Mouse (Mus musculus): ENCODE data around the gene Tmem94. TPM values are rescaled to one million over a fixed set of nuclear protein-coding genes. Genes with fewer than 3 reads are reported as not detected.

The Tmem94 gene
- total and polyA plus RNA-seq, 3 experiments = 23.2 to 64.4 (median 38.9) TPM

DNA sequence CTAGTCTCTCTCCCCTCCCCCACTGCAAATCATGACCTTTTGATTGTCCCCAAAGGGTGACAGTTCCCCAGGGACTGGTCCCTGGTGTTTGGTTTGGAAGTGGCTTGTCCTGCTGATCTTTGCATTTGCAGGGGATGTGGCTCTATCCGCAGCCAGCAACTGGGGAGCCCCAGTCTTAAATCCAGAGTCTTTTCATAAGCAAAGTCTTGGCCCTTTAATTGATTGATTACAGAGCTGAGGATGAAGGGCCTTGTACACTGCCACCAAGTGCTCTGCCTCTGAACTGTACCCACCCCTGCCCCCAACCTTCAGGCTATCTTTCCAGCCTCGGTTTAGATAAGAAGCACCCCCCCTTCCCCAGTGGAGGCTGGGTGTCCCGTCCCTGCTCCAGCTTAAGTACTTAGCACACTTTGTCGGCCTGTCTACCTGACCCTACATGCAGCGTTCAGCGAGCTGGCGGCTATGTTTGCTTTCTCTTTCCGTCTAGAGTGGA, 67.8 kb downstream of the Tmem94 start:
- Histone ChIP-seq H3K79me2 (ENCODE audit: control insufficient read depth, insufficient read depth, low read length, poor library complexity) (no peaks in the 10 kb centered on the region), H3K27ac (ENCODE audit: control insufficient read depth, low read depth, low read length) (no peak overlapping the region), H3K27me3 (ENCODE audit: control insufficient read depth in 1 of 2, insufficient read depth in 2 of 2, low read length in 2 of 2) (no peaks in the 10 kb centered on the region), H3K9me3 (replicated peaks; ENCODE audit: insufficient read depth, low read length) (no peaks in the 10 kb centered on the region), H3K4me3 (ENCODE audit: control insufficient read depth in 1 of 2, insufficient read depth in 1 of 2, low read depth in 2 of 2, low read length in 2 of 2) (no peak overlapping the region), H3K4me1 (ENCODE audit: control insufficient read depth in 1 of 2, insufficient read depth in 2 of 2, low read length in 2 of 2) (peaks cover 16 to 35% of the 10 kb centered on the region in 2 experiments), H3K36me3 (ENCODE audit: control insufficient read depth in 1 of 2, insufficient read depth in 2 of 2, low read length in 2 of 2) (peaks cover 0 to 21% of the 10 kb centered on the region in 2 experiments; a peak in 2 of 4 replicates), H3K9ac (ENCODE audit: control insufficient read depth, low read depth, low read length, poor library complexity, severe bottlenecking) (no peak overlapping the region)
- DNase-seq (ENCODE audit: low read depth, low spot score) = peak; percentile 48
- no peak for TF ChIP-seq MYB (IDR thresholded peaks at IDR 0.05; ENCODE audit: low read depth, low read length)
- TF ChIP-seq ETS1 (IDR thresholded peaks at IDR 0.05; ENCODE audit: low read depth, low read length) = 0 out of 2 replicates have a peak, but pooled peaks have one; percentile 38
- no peak for TF ChIP-seq ZKSCAN1 (IDR thresholded peaks at IDR 0.05; ENCODE audit: low read depth, low read length)
- no peak for TF ChIP-seq ZMIZ1 (IDR thresholded peaks at IDR 0.05; ENCODE audit: low read depth, low read length)
- no peak for TF ChIP-seq POLR2A (IDR thresholded peaks at IDR 0.05; ENCODE audit: control insufficient read depth in 1 of 2, insufficient read depth in 1 of 2, low read depth in 1 of 2, low read length in 2 of 2, poor library complexity in 1 of 2)
- TF ChIP-seq CTCF (IDR thresholded peaks at IDR 0.05 in 2 of 3, conservative IDR thresholded peaks at IDR 0.05 in 1 of 3; ENCODE audit: control insufficient read depth in 1 of 3, insufficient read depth in 1 of 3, low read depth in 2 of 3, low read length in 3 of 3, poor library complexity in 1 of 3, severe bottlenecking in 1 of 3) = peak in 2 of 3 experiments; percentile 17 to 33; a peak in 3 of 6 replicates
- no peak for TF ChIP-seq E2F4 (IDR thresholded peaks at IDR 0.05; ENCODE audit: borderline replicate concordance, low read depth, low read length)
- TF ChIP-seq MAFK (IDR thresholded peaks at IDR 0.05; ENCODE audit: borderline replicate concordance, low read depth, low read length) = no peak
- TF ChIP-seq TAL1 (IDR thresholded peaks at IDR 0.05; ENCODE audit: low read length) = no peak
- no peak for TF ChIP-seq POLR2AphosphoS5 (IDR thresholded peaks at IDR 0.05; ENCODE audit: borderline replicate concordance, low read depth, low read length)
- TF ChIP-seq TCF12 (IDR thresholded peaks at IDR 0.05; ENCODE audit: low read depth, low read length) = peak; percentile 53; the same call in 1 of the 2 replicates
- peak; percentile 69; the same call in 1 of the 2 replicates for TF ChIP-seq MAZ (IDR thresholded peaks at IDR 0.05; ENCODE audit: low read depth, low read length)
- TF ChIP-seq SIN3A (IDR thresholded peaks at IDR 0.05; ENCODE audit: low read length) = no peak
- 0 out of 2 replicates have a peak, but pooled peaks have one; percentile 13 for TF ChIP-seq NRF1 (IDR thresholded peaks at IDR 0.05; ENCODE audit: insufficient read depth, low read depth, low read length, poor library complexity, severe bottlenecking)
- no peak for TF ChIP-seq USF1 (IDR thresholded peaks at IDR 0.05; ENCODE audit: low read depth, low read length)
- TF ChIP-seq GABPA (IDR thresholded peaks at IDR 0.05; ENCODE audit: low read depth, low read length) = no peak
- TF ChIP-seq USF2 (IDR thresholded peaks at IDR 0.05; ENCODE audit: borderline replicate concordance in 1 of 2, insufficient read depth in 1 of 2, low read depth in 1 of 2, low read length in 2 of 2) = no peak
- TF ChIP-seq CHD2 (IDR thresholded peaks at IDR 0.05; ENCODE audit: low read length) = no peak
- no peak for TF ChIP-seq MAX (IDR thresholded peaks at IDR 0.05; ENCODE audit: low read length)
- TF ChIP-seq UBTF (IDR thresholded peaks at IDR 0.05; ENCODE audit: borderline replicate concordance, insufficient read depth, low read depth, low read length) = no peak
- no peak for TF ChIP-seq JUND (IDR thresholded peaks at IDR 0.05; ENCODE audit: low read depth, low read length)
- no peak for TF ChIP-seq NELFE (IDR thresholded peaks at IDR 0.05; ENCODE audit: low read depth, low read length)
- no peak for TF ChIP-seq MXI1 (IDR thresholded peaks at IDR 0.05; ENCODE audit: low read depth, low read length)
- TF ChIP-seq GATA1 (IDR thresholded peaks at IDR 0.05; ENCODE audit: low read depth, low read length) = peak; percentile 68
- TF ChIP-seq ZC3H11A (IDR thresholded peaks at IDR 0.05; ENCODE audit: low read depth, low read length) = no peak
- TF ChIP-seq MEF2A (IDR thresholded peaks at IDR 0.05; ENCODE audit: extremely low read depth, insufficient replicate concordance, low read depth, low read length, poor library complexity, severe bottlenecking) = no peak
- TF ChIP-seq ELF1 (IDR thresholded peaks at IDR 0.05; ENCODE audit: low read depth, low read length) = no peak
- no peak for TF ChIP-seq ZNF384 (IDR thresholded peaks at IDR 0.05; ENCODE audit: low read depth, low read length)
- peak in 1 of 2 experiments; percentile 62; a peak in 2 of 4 replicates for TF ChIP-seq EP300 (IDR thresholded peaks at IDR 0.05; ENCODE audit: low read depth in 1 of 2, low read length in 2 of 2)
- no peak for TF ChIP-seq BHLHE40 (IDR thresholded peaks at IDR 0.05; ENCODE audit: borderline replicate concordance, low read depth, low read length)
- no peak for TF ChIP-seq TBP (IDR thresholded peaks at IDR 0.05; ENCODE audit: low read depth, low read length)
- TF ChIP-seq RCOR1 (IDR thresholded peaks at IDR 0.05; ENCODE audit: low read depth, low read length) = peak; percentile 14; the same call in 1 of the 2 replicates
